In genomic region chr5:125215346-125215929, GRCm38 (mm10) we compare ENCODE assay signal across 8 mouse cellular contexts. TPM values are rescaled to one million over a fixed set of nuclear protein-coding genes. Genes with fewer than 3 reads are reported as not detected.
A peak's percentile ranks its signal among the peaks of the same experiment; 100 is the strongest.
DNase-seq lines count a peak whose midpoint lies in the region; ATAC-seq and TF ChIP-seq lines count a peak whose summit lies in the region.

No protein-coding gene starts in this region.

- no peak for TF ChIP-seq CTCF in kidney, postnatal 0 days (IDR thresholded peaks at IDR 0.05; ENCODE audit: low read depth)

- WGBS in embryonic facial prominence, embryonic 13.5 days, result 19% methylated on average over 11 of the region's 11 CpGs
- 30% methylated on average over 11 of the region's 11 CpGs for WGBS in heart, embryonic 15.5 days
- WGBS in kidney, postnatal 0 days, result 15% methylated on average over 11 of the region's 11 CpGs
- WGBS in midbrain, embryonic 16.5 days, result 17% methylated on average over 11 of the region's 11 CpGs

- peak; percentile 30 for DNase-seq in thymus, postnatal 4 days
- DNase-seq in thymus, postnatal 25 days, result no peak
- no peak for DNase-seq in kidney, postnatal 0 days (ENCODE audit: low spot score)
- DNase-seq in urinary bladder, postnatal 14 days (ENCODE audit: low spot score), result no peak

- no peaks in the 10 kb centered on the region for H3K36me3 ChIP-seq in embryonic facial prominence, embryonic 13.5 days
- H3K36me3 ChIP-seq in heart, embryonic 15.5 days, result no peaks in the 10 kb centered on the region
- H3K36me3 ChIP-seq in kidney, postnatal 0 days (ENCODE audit: insufficient read depth, low read length), result no peaks in the 10 kb centered on the region
- H3K36me3 ChIP-seq in midbrain, embryonic 16.5 days (ENCODE audit: control insufficient read depth, insufficient read depth, low read length), result no peaks in the 10 kb centered on the region

- peak overlapping the region; percentile 59 for H3K4me2 ChIP-seq in embryonic facial prominence, embryonic 13.5 days
- peak overlapping the region; percentile 60 for H3K4me2 ChIP-seq in heart, embryonic 15.5 days
- peak overlapping the region; percentile 39 for H3K4me2 ChIP-seq in kidney, postnatal 0 days (ENCODE audit: low read length)
- H3K4me2 ChIP-seq in midbrain, embryonic 16.5 days (ENCODE audit: low read length), result peak overlapping the region; percentile 50

- H3K4me3 ChIP-seq in embryonic facial prominence, embryonic 13.5 days, result peak overlapping the region; percentile 33
- H3K4me3 ChIP-seq in heart, embryonic 15.5 days, result peak overlapping the region; percentile 27
- no peak overlapping the region for H3K4me3 ChIP-seq in kidney, postnatal 0 days (replicated peaks; ENCODE audit: low read depth, low read length)
- H3K4me3 ChIP-seq in midbrain, embryonic 16.5 days (ENCODE audit: low read depth, low read length), result peak overlapping the region; percentile 16; the same call in 1 of the 2 replicates

- H3K9ac ChIP-seq in embryonic facial prominence, embryonic 13.5 days, result peak overlapping the region; percentile 71
- H3K9ac ChIP-seq in heart, embryonic 15.5 days, result peak overlapping the region; percentile 48
- H3K9ac ChIP-seq in kidney, postnatal 0 days (ENCODE audit: low read depth, low read length), result no peak overlapping the region
- H3K9ac ChIP-seq in midbrain, embryonic 16.5 days (ENCODE audit: low read depth, low read length), result peak overlapping the region; percentile 56

- peaks cover 17% of the 10 kb centered on the region for H3K4me1 ChIP-seq in embryonic facial prominence, embryonic 13.5 days
- H3K4me1 ChIP-seq in heart, embryonic 15.5 days (replicated peaks), result peaks cover 19% of the 10 kb centered on the region
- peaks cover 10% of the 10 kb centered on the region; the same call in 1 of the 2 replicates for H3K4me1 ChIP-seq in kidney, postnatal 0 days (replicated peaks; ENCODE audit: insufficient read depth, low read length)
- peaks cover 13% of the 10 kb centered on the region for H3K4me1 ChIP-seq in midbrain, embryonic 16.5 days (ENCODE audit: control insufficient read depth, insufficient read depth, low read length)

- peak overlapping the region; percentile 94 for H3K27ac ChIP-seq in embryonic facial prominence, embryonic 13.5 days
- peak overlapping the region; percentile 68 for H3K27ac ChIP-seq in heart, embryonic 15.5 days
- H3K27ac ChIP-seq in kidney, postnatal 0 days, result no peak overlapping the region
- H3K27ac ChIP-seq in midbrain, embryonic 16.5 days (ENCODE audit: low read length), result peak overlapping the region; percentile 74

- H3K9me3 ChIP-seq in embryonic facial prominence, embryonic 13.5 days, result no peaks in the 10 kb centered on the region
- H3K9me3 ChIP-seq in heart, embryonic 15.5 days (replicated peaks), result no peaks in the 10 kb centered on the region
- H3K9me3 ChIP-seq in kidney, postnatal 0 days (replicated peaks; ENCODE audit: low read length), result no peaks in the 10 kb centered on the region
- no peaks in the 10 kb centered on the region for H3K9me3 ChIP-seq in midbrain, embryonic 16.5 days (replicated peaks; ENCODE audit: control insufficient read depth, low read length, poor library complexity, severe bottlenecking)

- ATAC-seq in embryonic facial prominence, embryonic 13.5 days (ENCODE audit: insufficient number of reproducible peaks, insufficient read depth, low FRiP score, low TSS enrichment, low read depth), result peak; percentile 29; the same call in 1 of the 2 replicates
- 0 out of 2 replicates have a peak, but pooled peaks have one; percentile 5 for ATAC-seq in heart, embryonic 15.5 days (replicated peaks; ENCODE audit: insufficient number of reproducible peaks, insufficient read depth, low FRiP score, low read depth)
- no peak for ATAC-seq in kidney, postnatal 0 days (replicated peaks; ENCODE audit: low FRiP score, low read depth)
- peak; percentile 33 for ATAC-seq in midbrain, embryonic 16.5 days
- no peak for ATAC-seq in activated CD4-positive, CD25-positive, alpha-beta regulatory T cell, adult 4 months

- 0 out of 2 replicates have a peak, but pooled peaks cover 6% of the 10 kb centered on the region for H3K27me3 ChIP-seq in embryonic facial prominence, embryonic 13.5 days
- no peaks in the 10 kb centered on the region for H3K27me3 ChIP-seq in heart, embryonic 15.5 days
- no peaks in the 10 kb centered on the region for H3K27me3 ChIP-seq in kidney, postnatal 0 days (ENCODE audit: insufficient read depth, low read length)
- no peaks in the 10 kb centered on the region for H3K27me3 ChIP-seq in midbrain, embryonic 16.5 days (ENCODE audit: control insufficient read depth, insufficient read depth, low read depth, low read length)

RNA-seq across cellular contexts. Expression of gene Ncor2, which starts 36.4 kb away (rescaled TPM):
- 35.1 and 36.2 TPM in 2 replicates for polyA plus RNA-seq in embryonic facial prominence, embryonic 13.5 days (2015; fragmentation: Nextera tagmentation; extraction: Ambion mirVana)
- polyA plus RNA-seq in heart, embryonic 15.5 days (2015; fragmentation: Nextera tagmentation; extraction: Ambion mirVana), result 14.9 and 22.2 TPM in 2 replicates
- 14.6 and 15.5 TPM in 2 replicates for polyA plus RNA-seq in kidney, postnatal 0 days (2015; fragmentation: Nextera tagmentation; extraction: Ambion mirVana)
- 19.9 and 22.9 TPM in 2 replicates for polyA plus RNA-seq in midbrain, embryonic 16.5 days (2015; fragmentation: Nextera tagmentation; extraction: Ambion mirVana)
- polyA plus RNA-seq in activated CD4-positive, CD25-positive, alpha-beta regulatory T cell, adult 4 months (2017; shearing (Covaris generic)), result 1 to 10 TPM; 2.9 to 8.0 TPM

Comparison
In these comparisons a context has a peak if more than half of its experiments do, and no peak if none do; other contexts are left out.
1. ATAC-seq: peak in embryonic facial prominence, embryonic 13.5 days (single experiment), heart, embryonic 15.5 days (single experiment) and midbrain, embryonic 16.5 days (single experiment); none in kidney, postnatal 0 days (single experiment) and activated CD4-positive, CD25-positive, alpha-beta regulatory T cell, adult 4 months (single experiment).
2. Peak in every context shown above with its lines, with median percentiles within 50 percentile points of each other: H3K4me2 ChIP-seq.